Mouse (Mus musculus): ENCODE results near the gene Ccdc65.

DNA sequence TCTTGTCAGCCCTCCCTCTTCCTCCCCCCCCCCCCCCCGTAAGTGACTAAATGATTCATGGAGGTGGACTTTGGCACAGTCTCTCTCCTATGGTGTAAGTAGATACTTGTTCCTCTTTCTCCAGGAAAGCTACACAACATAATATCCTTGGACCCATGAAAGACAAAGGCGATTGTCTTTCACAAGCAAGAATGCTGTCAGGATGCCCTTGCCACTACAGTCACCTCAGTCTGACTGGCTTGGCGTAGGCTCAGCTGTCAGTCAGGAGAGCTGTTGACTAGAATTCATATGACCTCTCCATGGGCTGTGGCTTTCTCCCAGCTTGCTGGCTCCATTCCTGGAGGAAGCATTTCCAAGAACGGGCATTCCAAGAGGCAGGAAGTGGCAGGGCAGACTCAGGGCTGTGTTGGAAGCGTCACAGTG lies 6.2 kb downstream of the Ccdc65 start:
- no peak for TF ChIP-seq CTCF (IDR thresholded peaks at IDR 0.05; ENCODE audit: extremely low read depth, insufficient read depth, low read length)
- TF ChIP-seq POLR2A (IDR thresholded peaks at IDR 0.05; ENCODE audit: extremely low read depth, insufficient read depth, low read length), result no peak
